Mouse (Mus musculus): ENCODE results near the gene Sgk1. TPM values are rescaled to one million over a fixed set of nuclear protein-coding genes. Genes with fewer than 3 reads are reported as not detected.

Sgk1 gene
- polyA plus RNA-seq, 1 experiment: 80.5 TPM

GRCm38 (mm10) chr10:21924051-21924720 lies 42.2 kb downstream of the Sgk1 start:
- WGBS: 84% methylated on average over 16 of the region's 16 CpGs
- TF ChIP-seq CTCF (IDR thresholded peaks at IDR 0.05; ENCODE audit: insufficient read depth, low read length) (no peak), POLR2A (IDR thresholded peaks at IDR 0.05; ENCODE audit: borderline replicate concordance, extremely low read depth, low read depth, low read length) (no peak)
- no peak for DNase-seq
- H3K4me1 ChIP-seq (ENCODE audit: control insufficient read depth, insufficient read depth, low read length): no peaks in the 10 kb centered on the region
- no peak overlapping the region for H3K4me3 ChIP-seq (replicated peaks; ENCODE audit: extremely low read depth, low read depth, low read length)

- DNase-seq: no peak
- 74% methylated on average over 5 of the region's 5 CpGs for WGBS
- H3K4me1 ChIP-seq (ENCODE audit: control insufficient read depth, insufficient read depth, low read length): no peaks in the 10 kb centered on the region
- no peak overlapping the region for H3K4me3 ChIP-seq (replicated peaks; ENCODE audit: extremely low read depth, low read depth, low read length)
- TF ChIP-seq POLR2A (IDR thresholded peaks at IDR 0.05; ENCODE audit: borderline replicate concordance, extremely low read depth, low read depth, low read length): no peak
- TF ChIP-seq CTCF (IDR thresholded peaks at IDR 0.05; ENCODE audit: insufficient read depth, low read length): no peak
Observed at GRCm38 (mm10) chr10:21926941-21927340, 45.0 kb downstream of the Sgk1 start.

- WGBS: 81% methylated on average over 10 of the region's 10 CpGs
- no peak overlapping the region for H3K4me3 ChIP-seq (replicated peaks; ENCODE audit: extremely low read depth, low read depth, low read length)
- TF ChIP-seq POLR2A (IDR thresholded peaks at IDR 0.05; ENCODE audit: borderline replicate concordance, extremely low read depth, low read depth, low read length) (no peak), CTCF (IDR thresholded peaks at IDR 0.05; ENCODE audit: insufficient read depth, low read length) (no peak)
- no peak for DNase-seq
- no peaks in the 10 kb centered on the region for H3K4me1 ChIP-seq (ENCODE audit: control insufficient read depth, insufficient read depth, low read length)
Observed at GRCm38 (mm10) chr10:21930781-21931380, 48.9 kb downstream of the Sgk1 start.

GRCm38 (mm10) chr10:21932791-21933190 lies 50.8 kb downstream of the Sgk1 start:
- peaks cover 5% of the 10 kb centered on the region for H3K4me1 ChIP-seq (ENCODE audit: control insufficient read depth, insufficient read depth, low read length)
- DNase-seq: no peak
- TF ChIP-seq POLR2A (IDR thresholded peaks at IDR 0.05; ENCODE audit: borderline replicate concordance, extremely low read depth, low read depth, low read length) (no peak), CTCF (IDR thresholded peaks at IDR 0.05; ENCODE audit: insufficient read depth, low read length) (no peak)
- no peak overlapping the region for H3K4me3 ChIP-seq (replicated peaks; ENCODE audit: extremely low read depth, low read depth, low read length)
- WGBS: 89% methylated on average over 3 of the region's 3 CpGs

- no peak for DNase-seq
- Histone ChIP-seq H3K4me3 (replicated peaks; ENCODE audit: extremely low read depth, low read depth, low read length) (no peak overlapping the region), H3K4me1 (ENCODE audit: control insufficient read depth, insufficient read depth, low read length) (peaks cover 5% of the 10 kb centered on the region)
- 94% methylated on average over 2 of the region's 2 CpGs for WGBS
- no peak for TF ChIP-seq CTCF (IDR thresholded peaks at IDR 0.05; ENCODE audit: insufficient read depth, low read length)
- no peak for TF ChIP-seq POLR2A (IDR thresholded peaks at IDR 0.05; ENCODE audit: borderline replicate concordance, extremely low read depth, low read depth, low read length)
Observed at GRCm38 (mm10) chr10:21934826-21935225, 52.8 kb downstream of the Sgk1 start.

GRCm38 (mm10) chr10:21936513-21937221 lies 54.7 kb downstream of the Sgk1 start:
- no peak for DNase-seq
- H3K4me3 ChIP-seq (replicated peaks; ENCODE audit: extremely low read depth, low read depth, low read length): no peak overlapping the region
- 33% methylated on average over 12 of the region's 12 CpGs for WGBS
- H3K4me1 ChIP-seq (ENCODE audit: control insufficient read depth, insufficient read depth, low read length): peaks cover 5% of the 10 kb centered on the region
- TF ChIP-seq CTCF (IDR thresholded peaks at IDR 0.05; ENCODE audit: insufficient read depth, low read length) (no peak), POLR2A (IDR thresholded peaks at IDR 0.05; ENCODE audit: borderline replicate concordance, extremely low read depth, low read depth, low read length) (no peak)

- peaks cover 5% of the 10 kb centered on the region for H3K4me1 ChIP-seq (ENCODE audit: control insufficient read depth, insufficient read depth, low read length)
- no peak for DNase-seq
- no peak overlapping the region for H3K4me3 ChIP-seq (replicated peaks; ENCODE audit: extremely low read depth, low read depth, low read length)
- WGBS: 28% methylated on average over 9 of the region's 9 CpGs
- TF ChIP-seq POLR2A (IDR thresholded peaks at IDR 0.05; ENCODE audit: borderline replicate concordance, extremely low read depth, low read depth, low read length) (no peak), CTCF (IDR thresholded peaks at IDR 0.05; ENCODE audit: insufficient read depth, low read length) (no peak)
Observed at GRCm38 (mm10) chr10:21937222-21937605, 55.2 kb downstream of the Sgk1 start.

- H3K4me1 ChIP-seq (ENCODE audit: control insufficient read depth, insufficient read depth, low read length): peaks cover 5% of the 10 kb centered on the region
- 63% methylated on average over 4 of the region's 4 CpGs for WGBS
- H3K4me3 ChIP-seq (replicated peaks; ENCODE audit: extremely low read depth, low read depth, low read length): no peak overlapping the region
- no peak for DNase-seq
- no peak for TF ChIP-seq POLR2A (IDR thresholded peaks at IDR 0.05; ENCODE audit: borderline replicate concordance, extremely low read depth, low read depth, low read length)
- no peak for TF ChIP-seq CTCF (IDR thresholded peaks at IDR 0.05; ENCODE audit: insufficient read depth, low read length)
Observed at GRCm38 (mm10) chr10:21938166-21938565, 56.2 kb downstream of the Sgk1 start.

GRCm38 (mm10) chr10:21941235-21941634 lies 59.3 kb downstream of the Sgk1 start:
- Histone ChIP-seq H3K4me3 (replicated peaks; ENCODE audit: extremely low read depth, low read depth, low read length) (no peak overlapping the region), H3K4me1 (ENCODE audit: control insufficient read depth, insufficient read depth, low read length) (peaks cover 5% of the 10 kb centered on the region)
- TF ChIP-seq CTCF (IDR thresholded peaks at IDR 0.05; ENCODE audit: insufficient read depth, low read length) (no peak), POLR2A (IDR thresholded peaks at IDR 0.05; ENCODE audit: borderline replicate concordance, extremely low read depth, low read depth, low read length) (no peak)
- no peak for DNase-seq
- 53% methylated on average over 3 of the region's 3 CpGs for WGBS

All from lung, adult 2 months (tissue).